Mouse (Mus musculus): ENCODE results near the gene Gpr180.

The Gpr180 gene

GRCm38 (mm10) chr14:118209642-118210041, 72.7 kb downstream of the Gpr180 start:
- DNase-seq (ENCODE audit: low spot score), result no peak

- no peak for DNase-seq (ENCODE audit: low spot score)
Measured at GRCm38 (mm10) chr14:118212188-118212804, 75.3 kb downstream of the Gpr180 start.
